Mouse (Mus musculus) yolk sac, embryonic 10.5 days (tissue): ENCODE measurements around the gene Ccdc141.
A peak's percentile ranks its signal among the peaks of the same experiment; 100 is the strongest.

Experiments used
- DNase-seq: peaks from one replicate; pipeline ENCODE4 v3.0.0-alpha.2; 2017; ENCODE audit warnings: low spot score

Ccdc141 gene

GRCm38 (mm10) chr2:76972051-76972450, 198.4 kb downstream of the Ccdc141 start:
- DNase-seq, result no peak

GRCm38 (mm10) chr2:76971069-76971468, 199.4 kb downstream of the Ccdc141 start:
- no peak for DNase-seq

GRCm38 (mm10) chr2:76970669-76971068, 199.8 kb downstream of the Ccdc141 start:
- DNase-seq, result no peak

DNA sequence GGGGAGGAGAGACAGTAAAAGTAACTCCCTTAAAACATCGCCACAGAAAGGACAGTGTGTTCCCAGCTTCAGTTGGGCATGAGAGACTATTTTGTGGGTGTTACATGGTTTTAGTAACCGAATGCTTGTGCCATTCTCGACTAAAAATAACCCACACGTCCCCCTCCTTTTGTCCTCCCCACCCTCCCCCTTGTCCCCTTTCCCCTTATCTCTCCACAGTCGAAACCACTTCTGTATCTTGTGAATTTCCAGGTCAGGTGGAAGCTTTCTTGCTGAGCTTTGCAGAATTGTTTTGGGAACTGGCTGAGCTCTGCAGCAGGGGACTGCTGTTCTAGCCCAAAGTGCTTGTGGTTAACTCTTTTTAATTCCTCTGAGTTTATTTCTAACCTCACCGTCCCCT, 200.2 kb downstream of the Ccdc141 start:
- no peak for DNase-seq

- no peak for DNase-seq
These were observed 200.8 kb downstream of the Ccdc141 start for GRCm38 (mm10) chr2:76969637-76970036.

GRCm38 (mm10) chr2:76968919-76969318, 201.5 kb downstream of the Ccdc141 start:
- DNase-seq, result peak; percentile 46

DNA sequence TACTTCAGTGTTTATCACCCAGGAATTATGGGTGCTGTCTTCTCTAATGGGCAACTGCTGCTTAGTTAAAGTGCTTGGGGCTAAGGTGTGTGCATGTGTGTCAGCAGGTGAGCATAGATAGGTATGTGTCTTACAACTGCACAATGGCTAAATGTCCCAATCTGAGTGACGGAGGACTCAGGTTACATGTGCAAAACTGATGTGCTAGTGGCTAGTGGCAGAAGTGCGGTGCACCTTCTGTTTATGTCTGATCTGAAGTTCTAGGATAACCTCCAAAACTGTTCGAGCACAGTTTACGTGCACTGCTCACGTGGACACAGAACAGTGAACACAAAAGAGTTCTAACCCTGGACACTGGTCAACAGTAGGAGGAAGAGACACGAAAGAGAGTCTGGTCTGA, 203.9 kb downstream of the Ccdc141 start:
- DNase-seq, result no peak

DNA sequence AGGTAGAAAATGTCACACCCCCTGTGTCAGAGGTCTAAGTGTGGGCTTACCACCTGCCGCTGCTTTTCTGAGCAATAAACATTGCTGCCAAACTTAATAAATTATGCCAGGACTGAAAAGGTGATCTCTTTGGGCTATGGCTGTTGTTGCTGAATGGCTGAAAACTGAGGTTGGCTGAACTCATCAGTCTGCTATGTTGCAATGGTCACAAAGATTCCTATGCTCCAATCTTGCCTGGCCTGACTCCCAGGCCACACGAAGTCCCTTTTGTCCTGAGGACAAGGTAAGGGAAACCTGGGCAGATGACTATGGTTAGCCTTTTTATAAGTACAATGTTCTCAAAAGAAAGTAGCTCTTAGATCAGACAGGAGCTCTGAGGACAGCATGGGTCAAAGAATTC, 204.4 kb downstream of the Ccdc141 start:
- DNase-seq, result no peak

DNA sequence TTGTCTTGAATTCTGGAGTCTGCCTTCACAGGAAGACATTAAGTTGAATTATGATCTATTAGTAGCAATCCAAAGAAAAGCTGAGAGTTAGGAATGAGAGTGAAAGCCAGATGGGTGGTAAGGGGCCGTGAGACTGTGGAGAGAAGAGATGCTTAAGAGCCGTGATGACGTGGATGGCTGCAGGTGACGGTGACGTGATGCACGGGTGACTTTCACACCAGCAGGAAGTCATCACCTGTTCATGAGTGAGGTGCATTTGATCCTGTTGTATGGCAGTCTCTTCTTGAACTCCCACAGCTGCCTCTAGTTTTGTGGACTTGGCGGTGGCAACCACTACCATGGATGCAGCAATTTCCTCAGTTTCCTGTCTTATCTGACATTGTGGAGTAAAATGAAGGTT, 204.9 kb downstream of the Ccdc141 start:
- no peak for DNase-seq

GRCm38 (mm10) chr2:76962045-76962432, 208.4 kb downstream of the Ccdc141 start:
- no peak for DNase-seq

- no peak for DNase-seq
These were observed 208.9 kb downstream of the Ccdc141 start for GRCm38 (mm10) chr2:76961420-76962044.
